Mouse (Mus musculus) ovary, adult 18-20 months (tissue): ENCODE results near the gene Tmprss2.
"Not testable (repeated sequence)": the region's sequence is repeated elsewhere in the genome, so short reads cannot be mapped to it uniquely, and the experiment has no call there.

Experiments
- DNase-seq: peaks from one replicate; pipeline ENCODE4 v3.0.0; 2022; ENCODE audit warnings: low spot score, mixed read lengths

Tmprss2 gene

DNA sequence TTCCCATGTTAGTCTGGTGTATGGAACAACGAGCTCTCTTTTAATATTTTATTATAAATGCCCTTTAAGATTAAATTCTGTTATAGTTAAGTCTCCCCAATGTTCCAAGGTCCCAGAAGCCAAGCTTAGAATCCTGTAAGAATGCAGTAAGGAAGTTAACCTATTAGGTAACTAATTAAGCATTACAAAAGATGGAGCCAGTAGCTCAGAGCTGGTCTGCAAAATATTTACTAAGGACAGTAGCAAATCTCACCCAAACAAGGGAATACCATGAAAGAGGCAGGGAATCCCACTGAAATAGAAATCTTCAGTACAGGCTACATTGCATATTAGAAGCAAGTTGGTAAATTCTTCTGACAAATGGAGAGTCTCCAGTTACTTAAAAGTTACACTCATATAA, 28.1 kb downstream of the Tmprss2 start:
- DNase-seq, result not testable (repeated sequence)

DNA sequence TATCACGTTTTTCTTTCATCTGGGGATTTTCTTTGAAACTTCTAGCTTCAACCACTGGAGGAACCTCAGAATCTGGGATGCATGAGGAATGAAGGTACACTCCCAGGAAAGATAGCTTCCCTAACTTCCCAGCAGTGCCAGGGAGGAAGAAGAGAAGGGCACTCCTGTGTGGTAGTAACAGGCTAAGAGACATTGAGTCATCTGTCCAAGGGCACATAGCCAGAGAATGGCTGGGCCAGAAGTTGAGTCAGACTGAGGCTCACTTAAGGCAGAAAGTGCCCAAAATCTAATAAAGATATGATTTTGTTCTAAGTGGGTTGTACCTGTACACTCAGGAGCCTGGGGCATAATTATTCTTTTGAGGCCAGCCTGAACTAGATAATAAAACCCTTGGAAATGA, 41.6 kb downstream of the Tmprss2 start:
- no peak for DNase-seq

DNA sequence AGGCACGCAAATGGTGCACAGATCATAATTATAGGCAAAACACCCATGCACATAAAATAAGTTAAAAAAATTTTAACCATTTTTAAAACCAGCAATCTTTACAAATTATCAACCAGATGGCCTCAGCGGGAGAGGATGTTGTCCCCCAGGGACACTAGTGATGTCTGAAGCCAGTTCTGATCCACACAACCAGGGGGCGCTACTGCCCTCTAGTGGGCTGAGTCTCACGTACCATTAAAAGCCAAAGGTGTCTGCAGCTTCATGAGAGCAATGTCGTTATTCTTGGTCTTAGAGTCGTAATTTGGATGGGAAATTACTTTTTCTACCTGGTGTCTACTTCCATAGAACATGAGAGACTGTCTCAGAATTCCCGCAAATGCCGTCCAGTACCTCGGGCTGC, 42.3 kb downstream of the Tmprss2 start:
- no peak for DNase-seq

DNA sequence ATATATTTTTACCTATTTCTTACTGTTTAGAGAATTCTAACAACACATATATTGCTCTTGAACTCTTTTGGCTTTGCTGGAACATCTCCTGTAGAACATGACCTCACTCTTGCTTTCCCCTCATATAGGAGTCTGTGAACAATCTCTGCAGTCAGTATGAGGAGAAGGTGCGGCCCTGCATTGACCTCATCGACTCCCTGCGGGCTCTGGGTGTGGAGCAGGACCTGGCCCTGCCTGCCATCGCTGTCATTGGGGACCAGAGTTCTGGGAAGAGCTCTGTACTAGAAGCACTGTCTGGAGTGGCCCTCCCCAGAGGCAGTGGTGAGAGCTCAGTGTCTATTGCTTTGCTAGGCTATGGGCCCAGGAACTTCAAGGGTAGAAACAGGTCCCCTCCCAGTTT, 66.7 kb downstream of the Tmprss2 start:
- DNase-seq, result no peak

DNA sequence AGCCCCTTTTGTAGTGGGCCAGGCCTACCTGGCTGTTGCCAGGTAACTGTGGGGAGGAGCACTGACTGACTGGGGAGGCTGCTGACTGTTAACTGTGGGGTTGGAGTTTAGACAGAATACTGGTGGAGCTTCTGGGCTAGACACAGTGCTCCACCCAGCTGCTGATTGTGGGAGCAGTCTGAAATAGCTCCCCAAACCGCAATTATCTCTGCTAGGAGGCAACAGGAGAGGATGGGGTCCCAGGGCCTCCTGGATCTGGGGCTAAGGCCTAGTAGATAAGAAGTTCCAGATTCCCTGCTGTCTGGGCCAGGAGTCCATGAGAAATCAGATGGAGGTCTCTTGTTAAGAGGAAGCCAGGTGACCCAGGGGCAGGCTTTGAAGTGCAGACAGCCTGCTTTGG, 74.1 kb downstream of the Tmprss2 start:
- no peak for DNase-seq

DNA sequence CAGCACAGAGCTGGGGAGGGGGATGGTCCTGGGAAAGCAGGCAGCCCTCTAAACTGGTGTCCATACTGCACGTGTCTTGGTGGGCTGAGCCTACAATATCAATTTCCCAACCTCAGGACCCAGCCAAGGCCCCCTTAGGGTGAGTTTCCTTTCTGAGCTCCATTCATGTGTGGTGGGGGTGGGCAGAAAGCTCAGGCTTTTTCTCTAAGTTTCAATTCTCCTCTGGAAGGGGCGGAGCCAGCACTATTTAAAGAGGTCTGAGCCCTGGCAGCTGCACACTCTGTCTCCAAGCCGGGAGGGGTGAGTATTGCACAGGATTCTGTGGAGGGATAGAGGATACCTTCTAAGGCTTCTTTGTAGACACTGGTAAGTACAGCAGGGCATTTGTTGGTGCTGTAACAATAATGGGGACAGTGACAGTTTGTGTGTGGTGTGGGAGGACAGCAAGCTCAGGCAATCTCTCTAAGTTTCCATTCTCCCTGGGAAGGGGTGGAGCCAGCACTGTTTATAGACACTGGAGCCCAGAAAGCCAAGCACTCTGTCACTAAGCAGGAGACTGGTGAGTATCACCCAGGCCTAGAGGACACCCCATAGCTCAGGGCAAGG, 75.1 kb downstream of the Tmprss2 start:
- DNase-seq, result peak; percentile 44

DNA sequence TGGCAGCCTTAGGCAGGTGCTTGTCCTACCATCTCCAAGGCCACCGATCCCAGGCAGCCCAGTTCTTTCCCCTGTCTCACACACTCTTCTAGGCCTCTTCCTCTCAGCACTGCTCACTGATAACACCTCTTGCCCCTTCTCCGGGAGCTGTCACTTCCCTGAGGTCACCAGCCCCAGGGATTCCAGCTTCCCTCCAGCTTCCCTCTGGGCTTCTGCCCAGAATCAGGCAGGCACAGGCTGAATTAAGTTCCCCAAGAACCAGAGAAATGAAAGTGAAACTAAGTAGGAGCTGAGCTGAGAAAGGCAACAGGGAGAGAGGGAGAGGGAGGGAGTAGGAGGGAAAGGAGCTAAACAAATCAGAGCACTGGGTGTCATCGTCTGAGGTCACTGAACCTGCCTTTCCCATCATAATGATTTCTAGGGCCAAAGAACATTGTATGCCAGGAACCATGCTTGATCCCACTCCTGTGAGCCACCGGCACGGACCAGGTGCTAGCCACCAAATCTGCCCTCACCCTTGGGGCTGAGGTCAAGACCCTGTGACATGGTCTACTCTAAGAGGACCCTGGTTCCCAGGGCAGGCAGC, 76.0 kb downstream of the Tmprss2 start:
- DNase-seq, result peak; percentile 48

DNA sequence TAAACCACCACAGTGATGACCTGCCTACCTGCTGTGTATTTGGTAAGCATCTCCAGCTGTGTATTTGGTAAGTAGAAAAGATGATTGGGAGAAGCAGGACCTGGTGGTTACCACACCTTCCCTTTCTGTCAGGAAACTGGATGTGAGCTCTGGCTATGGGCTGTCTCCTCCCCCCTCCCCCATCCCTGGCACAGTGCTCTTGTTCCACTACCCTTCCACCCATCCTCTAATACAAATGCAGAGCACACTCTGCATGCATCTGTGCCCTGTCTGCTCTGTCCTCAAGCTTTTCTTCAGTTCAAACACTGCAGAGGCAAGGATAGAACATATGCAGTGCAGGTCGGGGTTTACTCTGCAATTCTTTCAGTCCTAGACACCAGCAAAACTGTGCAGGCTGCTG, 76.5 kb downstream of the Tmprss2 start:
- DNase-seq, result no peak

DNA sequence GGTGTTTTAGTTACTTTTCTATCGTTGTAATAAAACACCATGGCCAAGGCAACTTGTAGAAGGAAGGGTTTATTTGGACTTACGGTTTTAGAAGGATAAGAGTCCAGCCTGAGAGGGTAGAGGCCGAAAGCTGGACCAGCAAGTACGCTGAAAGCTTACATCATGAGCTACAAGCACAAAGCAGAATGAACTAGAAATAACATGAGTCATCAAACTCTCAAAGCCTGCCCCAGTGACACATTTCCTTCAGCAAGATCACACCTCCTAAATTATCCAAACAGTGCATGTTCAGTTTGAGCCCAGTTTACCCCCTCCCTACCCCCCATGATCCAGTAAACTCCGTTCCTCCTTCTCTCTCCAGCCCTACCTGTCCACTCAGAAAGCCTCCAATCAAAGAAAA, 77.2 kb downstream of the Tmprss2 start:
- no peak for DNase-seq

DNA sequence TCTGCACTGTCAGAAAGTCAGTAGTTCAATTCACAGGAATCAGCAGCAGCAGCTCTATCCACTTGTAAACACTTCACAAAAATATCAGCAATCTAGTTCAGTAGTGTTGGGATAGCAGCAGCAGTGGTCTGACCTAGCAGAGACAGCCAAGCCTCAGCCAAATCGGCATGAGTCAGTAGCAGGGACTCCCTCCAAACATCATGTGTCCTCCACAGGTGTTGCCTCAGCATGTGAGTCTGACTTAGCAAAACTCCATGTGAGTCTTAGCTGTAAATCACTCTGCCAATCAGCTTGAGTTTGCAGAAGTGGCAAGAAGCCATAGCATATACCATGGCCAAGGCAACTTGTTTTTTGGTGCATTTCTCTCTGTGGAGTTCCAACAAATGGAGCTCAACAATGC, 77.9 kb downstream of the Tmprss2 start:
- DNase-seq, result no peak

DNA sequence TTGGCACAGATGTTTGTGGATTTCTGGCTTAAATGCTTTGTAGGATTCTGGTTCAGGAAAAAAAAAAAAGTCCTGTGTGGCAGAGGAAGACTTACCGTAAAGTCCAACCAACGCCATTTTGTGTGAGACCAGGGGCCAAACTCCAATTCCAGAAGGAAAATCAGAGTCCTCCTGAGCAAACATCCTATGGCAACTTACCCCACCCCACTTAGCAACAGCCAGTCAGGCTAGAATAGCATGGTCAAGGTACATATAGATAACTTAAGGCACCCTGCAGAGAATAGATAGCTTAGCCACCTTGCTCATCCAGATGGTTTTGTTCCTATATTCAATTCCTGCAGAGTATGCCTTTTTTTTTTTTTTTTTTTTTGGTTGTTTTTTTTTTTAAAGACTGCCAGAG, 81.8 kb downstream of the Tmprss2 start:
- no peak for DNase-seq

DNA sequence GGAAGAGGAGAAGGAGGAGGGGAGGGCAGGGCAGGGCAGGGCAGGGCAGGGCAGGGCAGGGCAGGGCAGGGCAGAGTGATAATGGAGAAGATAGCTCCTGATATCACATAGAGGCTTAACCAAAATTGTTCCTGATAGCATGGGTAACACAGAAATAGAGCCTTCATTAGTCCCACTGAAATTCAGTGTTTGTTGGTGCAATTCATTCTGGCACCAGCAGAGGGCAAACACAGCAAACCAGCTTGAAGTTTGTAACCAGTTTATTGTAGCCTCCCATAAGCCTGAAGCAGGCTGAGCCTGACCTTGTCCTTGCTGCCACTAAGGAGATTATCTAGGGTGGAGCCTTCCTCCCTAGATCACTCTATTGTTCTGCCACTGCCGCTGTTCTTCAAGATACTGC, 88.0 kb downstream of the Tmprss2 start:
- DNase-seq, result no peak

DNA sequence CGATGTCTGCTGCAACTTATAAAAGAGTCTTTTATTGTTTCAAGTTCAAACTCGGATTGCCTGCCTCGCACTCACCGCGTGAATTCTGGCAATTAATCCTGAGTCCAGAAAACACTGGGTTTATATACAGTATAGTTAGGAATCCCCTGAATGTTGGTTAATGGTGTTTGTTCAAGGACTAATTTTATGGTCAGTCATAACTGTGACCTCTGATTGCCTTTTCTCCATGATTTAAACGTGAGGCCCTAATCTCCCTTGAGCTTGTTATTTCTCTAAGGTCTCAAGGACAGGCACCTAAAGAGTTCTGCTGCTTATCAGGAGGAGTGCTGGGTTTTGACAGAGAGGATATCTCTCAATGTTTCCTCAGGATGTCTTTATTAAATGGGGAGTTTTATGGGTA, 89.0 kb downstream of the Tmprss2 start:
- no peak for DNase-seq

DNA sequence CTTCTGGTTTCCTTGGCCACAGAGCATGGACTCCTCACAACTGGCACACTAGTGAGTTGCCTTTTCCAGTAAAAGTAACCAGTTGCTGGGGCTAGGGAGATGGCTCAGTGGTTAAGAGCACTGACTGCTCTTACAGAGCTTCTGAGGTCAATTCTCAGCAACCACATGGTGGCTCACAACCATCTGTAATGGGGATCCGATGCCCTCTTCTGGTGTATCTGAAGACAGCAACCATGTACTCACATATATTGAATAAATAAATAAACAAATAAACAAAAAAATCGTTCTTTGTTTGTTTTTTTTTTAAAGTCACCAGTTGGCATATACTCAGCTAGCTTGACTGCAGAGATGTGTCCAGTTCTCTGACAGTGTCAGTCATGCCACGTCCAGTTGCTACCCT, 94.7 kb downstream of the Tmprss2 start:
- no peak for DNase-seq
